Mouse (Mus musculus) layer of hippocampus, adult 9-11 months (tissue): ENCODE data around the gene Mapk12.
A peak's percentile ranks its signal among the peaks of the same experiment; 100 is the strongest.

ENCODE experiments used
- DNase-seq: peaks from one replicate; pipeline ENCODE4 v3.0.0; 2022

The Mapk12 gene

GRCm38 (mm10) chr15:89089248-89090051 is 51.1 kb downstream of the Mapk12 start:
- DNase-seq, result no peak

- peak; percentile 88 for DNase-seq
These were observed 51.8 kb downstream of the Mapk12 start, which contains the start of gene Selenoo for GRCm38 (mm10) chr15:89088607-89089247. Selenoo (plus strand) TSS chr15:89089084.

DNA sequence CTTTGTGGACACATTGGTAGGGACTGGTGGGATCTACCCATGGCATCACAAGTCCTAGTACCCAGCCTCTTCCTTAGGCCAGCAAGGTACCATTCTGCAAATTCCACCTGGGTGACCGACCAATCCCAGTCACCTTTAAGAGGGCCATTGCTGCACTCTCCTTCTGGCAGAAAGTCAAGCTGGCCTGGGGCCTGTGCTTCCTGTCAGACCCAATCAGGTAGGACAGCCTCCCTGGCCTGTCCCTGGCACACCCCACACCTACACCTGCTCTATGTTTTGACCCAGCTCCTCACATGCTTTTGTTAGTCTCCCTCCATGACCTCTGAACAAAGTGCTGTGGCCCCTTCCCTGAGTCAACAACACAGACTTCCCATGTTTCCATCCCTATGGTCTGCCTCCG is 55.7 kb downstream of the Mapk12 start:
- DNase-seq, result no peak

DNA sequence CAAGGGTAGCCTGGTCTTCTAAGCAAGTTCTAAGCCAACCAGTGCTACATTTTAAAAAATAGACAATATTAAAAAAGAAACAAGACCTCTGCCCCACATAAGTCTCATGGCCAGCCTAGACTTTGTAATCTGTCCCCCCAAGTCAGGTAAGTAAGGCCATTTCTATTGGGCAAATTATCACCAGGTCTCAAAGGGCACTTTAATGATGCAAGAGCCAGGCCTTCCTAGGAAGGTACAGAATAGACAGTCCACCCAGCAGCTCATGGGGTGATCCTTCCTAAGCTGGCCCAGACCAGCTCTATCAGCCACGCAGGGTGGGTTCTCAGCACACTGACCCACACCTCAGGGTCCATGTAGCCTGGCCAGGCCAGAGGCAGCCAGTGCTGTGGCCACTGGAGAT is 56.6 kb downstream of the Mapk12 start:
- no peak for DNase-seq
